14 mouse cellular contexts compared by ENCODE assay signal in the genomic region with DNA sequence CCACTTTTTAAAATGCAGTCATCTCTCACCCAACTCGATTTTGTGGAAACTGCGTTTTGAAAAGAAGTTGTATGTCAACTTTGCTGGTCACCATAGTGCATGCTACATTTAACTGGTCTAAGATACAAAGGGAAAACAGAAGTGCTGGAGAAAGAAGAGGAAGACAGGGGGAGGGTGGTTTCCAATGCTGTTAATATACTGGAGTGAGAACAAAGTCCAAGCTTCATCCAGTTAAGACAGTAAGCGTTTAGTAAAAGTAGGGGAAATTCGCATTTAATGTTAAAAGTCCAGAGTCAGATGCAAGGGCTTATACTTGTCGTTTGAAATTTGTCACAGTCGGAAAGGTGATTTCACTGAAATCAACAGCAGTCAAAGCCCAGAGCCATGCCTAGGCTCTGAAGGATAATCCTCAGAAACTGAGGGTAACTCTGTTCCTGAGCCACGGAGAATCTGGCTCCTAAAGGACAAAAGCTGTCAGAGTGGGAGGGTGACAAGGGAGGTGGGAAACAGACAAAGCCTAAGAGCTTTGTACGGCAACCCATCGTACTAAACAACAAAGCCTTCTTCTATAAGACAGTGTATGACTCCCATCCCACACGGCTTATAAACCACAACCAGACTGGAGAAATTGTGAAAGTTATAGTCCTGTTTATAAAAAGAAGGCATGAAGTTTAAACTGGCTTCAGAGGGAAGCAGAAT. TPM values are rescaled to one million over a fixed set of nuclear protein-coding genes. Genes with fewer than 3 reads are reported as not detected.
A peak's percentile ranks its signal among the peaks of the same experiment; 100 is the strongest.
DNase-seq lines count a peak whose midpoint lies in the region; ATAC-seq and TF ChIP-seq lines count a peak whose summit lies in the region.
"Had no signal": no experiment of that assay in that cellular context is flagged by ENCODE, and none has a peak within 500 bp of the region (broad histone marks: within the 10 kb centered on the region; RNA-seq: fewer than 3 reads in every experiment).

No protein-coding gene starts in this region.

- no peak for DNase-seq in frontal cortex, postnatal 25 days (ENCODE audit: low spot score in 2 of 2)
- no peak for DNase-seq in heart, postnatal 0 days (ENCODE audit: low spot score)
- DNase-seq in heart, postnatal 4 days: no peak
- DNase-seq in liver, postnatal 0 days: no peak
- no peak for DNase-seq in liver
- no peak for DNase-seq in thymus, postnatal 25 days
- DNase-seq: cerebellum, adult 9-11 months; gastrocnemius, postnatal 36 days; right cerebral cortex, postnatal 4 days; thymus, postnatal 14 days had no signal

- TF ChIP-seq CTCF in heart, postnatal 0 days (IDR thresholded peaks at IDR 0.05; ENCODE audit: low read depth): no peak
- TF ChIP-seq CTCF in liver, postnatal 0 days (IDR thresholded peaks at IDR 0.05; ENCODE audit: low read depth): no peak
- no peak for TF ChIP-seq CTCF in intestine, postnatal 0 days (IDR thresholded peaks at IDR 0.05; ENCODE audit: low read depth)

- WGBS in heart, postnatal 0 days: 52% methylated on average over 10 of the region's 10 CpGs
- WGBS in liver, postnatal 0 days (ENCODE audit: insufficient replicate concordance): 79% methylated on average over 10 of the region's 10 CpGs
- WGBS in intestine, postnatal 0 days: 55% methylated on average over 10 of the region's 10 CpGs

- no peak overlapping the region for H3K4me3 ChIP-seq in heart, postnatal 0 days (ENCODE audit: low read depth, low read length)
- no peak overlapping the region for H3K4me3 ChIP-seq in liver, postnatal 0 days (ENCODE audit: low read depth, low read length)
- no peak overlapping the region for H3K4me3 ChIP-seq in intestine, postnatal 0 days (ENCODE audit: low read depth, low read length)
- H3K4me3 ChIP-seq: megakaryocyte, embryonic 14.5 days had no signal

- H3K9me3 ChIP-seq in heart, postnatal 0 days (replicated peaks; ENCODE audit: control insufficient read depth, low read length): no peaks in the 10 kb centered on the region
- H3K9me3 ChIP-seq in liver, postnatal 0 days (ENCODE audit: low read length): no peaks in the 10 kb centered on the region
- H3K9me3 ChIP-seq in intestine, postnatal 0 days (ENCODE audit: control insufficient read depth): no peaks in the 10 kb centered on the region
- H3K9me3 ChIP-seq: megakaryocyte, embryonic 14.5 days had no signal

- ATAC-seq in frontal cortex, adult (ENCODE audit: low TSS enrichment): peak; percentile 70; the same call in 1 of the 2 replicates
- no peak for ATAC-seq in heart, postnatal 0 days (ENCODE audit: insufficient read depth, low read depth)
- no peak for ATAC-seq in liver, postnatal 0 days
- no peak for ATAC-seq in intestine, postnatal 0 days
- ATAC-seq: hindbrain, postnatal 0 days had no signal

- no peak overlapping the region for H3K4me2 ChIP-seq in heart, postnatal 0 days (ENCODE audit: low read depth, low read length)
- no peak overlapping the region for H3K4me2 ChIP-seq in liver, postnatal 0 days (ENCODE audit: low read depth, low read length)
- peak overlapping the region; percentile 11; the same call in 1 of the 2 replicates for H3K4me2 ChIP-seq in intestine, postnatal 0 days (replicated peaks; ENCODE audit: low read depth)

- no peak for TF ChIP-seq EP300 in heart, postnatal 0 days (IDR thresholded peaks at IDR 0.05; ENCODE audit: low read depth)
- TF ChIP-seq EP300 in liver, postnatal 0 days (IDR thresholded peaks at IDR 0.05; ENCODE audit: low read depth): no peak

- H3K36me3 ChIP-seq in heart, postnatal 0 days (replicated peaks; ENCODE audit: control insufficient read depth, insufficient read depth, low read length): peaks cover 44% of the 10 kb centered on the region
- H3K36me3 ChIP-seq in liver, postnatal 0 days (replicated peaks; ENCODE audit: insufficient read depth, low read length): peaks cover 56% of the 10 kb centered on the region
- peaks cover 35% of the 10 kb centered on the region for H3K36me3 ChIP-seq in intestine, postnatal 0 days (ENCODE audit: control insufficient read depth, insufficient read depth)

- H3K4me1 ChIP-seq in heart, postnatal 0 days (ENCODE audit: control insufficient read depth, insufficient read depth): peaks cover 18% of the 10 kb centered on the region
- peaks cover 21% of the 10 kb centered on the region for H3K4me1 ChIP-seq in liver, postnatal 0 days (ENCODE audit: insufficient read depth)
- no peaks in the 10 kb centered on the region for H3K4me1 ChIP-seq in intestine, postnatal 0 days (replicated peaks; ENCODE audit: control insufficient read depth, insufficient read depth, low read length)

- 0 out of 2 replicates have a peak overlapping the region, but pooled peaks have one; percentile 5 for H3K9ac ChIP-seq in heart, postnatal 0 days (replicated peaks; ENCODE audit: low read depth, low read length)
- H3K9ac ChIP-seq in liver, postnatal 0 days (replicated peaks): no peak overlapping the region
- H3K9ac ChIP-seq in intestine, postnatal 0 days (ENCODE audit: low read depth, low read length): no peak overlapping the region

- no peaks in the 10 kb centered on the region for H3K27me3 ChIP-seq in heart, postnatal 0 days (ENCODE audit: control insufficient read depth, insufficient read depth, low read length)
- H3K27me3 ChIP-seq in liver, postnatal 0 days (ENCODE audit: insufficient read depth, low read length): no peaks in the 10 kb centered on the region
- no peaks in the 10 kb centered on the region for H3K27me3 ChIP-seq in intestine, postnatal 0 days (replicated peaks; ENCODE audit: control insufficient read depth, insufficient read depth, low read length)
- H3K27me3 ChIP-seq: megakaryocyte, embryonic 14.5 days had no signal

- peak overlapping the region; percentile 71 for H3K27ac ChIP-seq in heart, postnatal 0 days (ENCODE audit: low read depth)
- 0 out of 2 replicates have a peak overlapping the region, but pooled peaks have one; percentile 4 for H3K27ac ChIP-seq in liver, postnatal 0 days (ENCODE audit: low read depth)
- H3K27ac ChIP-seq in intestine, postnatal 0 days (ENCODE audit: low read depth, low read length): peak overlapping the region; percentile 24
- H3K27ac ChIP-seq: hindbrain, postnatal 0 days had no signal

RNA-seq across cellular contexts. Expression of a gene that starts 23.0 kb away (rescaled TPM):
- total RNA-seq in heart, postnatal 0 days (2014; rRNA removed; ENCODE audit: low replicate concordance): 185 and 279 TPM in 2 replicates
- polyA plus RNA-seq in heart, postnatal 0 days (2015; fragmentation: Nextera tagmentation; extraction: Ambion mirVana): 71.0 and 77.6 TPM in 2 replicates
- 100 to 1,000 TPM; 266 to 273 TPM for total RNA-seq in heart, postnatal 4 days (2021)
- 34.1 and 42.4 TPM in 2 replicates for polyA plus RNA-seq in liver, postnatal 0 days (2015; fragmentation: Nextera tagmentation; extraction: Ambion mirVana)
- polyA plus RNA-seq in intestine, postnatal 0 days (2015; fragmentation: Nextera tagmentation; extraction: Ambion mirVana): 87.3 and 95.2 TPM in 2 replicates

RNA-seq across cellular contexts. Expression of a gene that starts 50.6 kb away (rescaled TPM):
- total RNA-seq in heart, postnatal 0 days (2014; rRNA removed; ENCODE audit: low replicate concordance): 6.5 and 7.1 TPM in 2 replicates
- 14.0 and 14.6 TPM in 2 replicates for polyA plus RNA-seq in heart, postnatal 0 days (2015; fragmentation: Nextera tagmentation; extraction: Ambion mirVana)
- total RNA-seq in heart, postnatal 4 days (2021): 10 to 100 TPM; 10.3 to 10.6 TPM
- polyA plus RNA-seq in liver, postnatal 0 days (2015; fragmentation: Nextera tagmentation; extraction: Ambion mirVana): 12.7 and 13.3 TPM in 2 replicates
- polyA plus RNA-seq in intestine, postnatal 0 days (2015; fragmentation: Nextera tagmentation; extraction: Ambion mirVana): 14.2 and 14.6 TPM in 2 replicates

RNA-seq across cellular contexts. Expression of a gene that starts 50.8 kb away (rescaled TPM):
- total RNA-seq in heart, postnatal 0 days (2014; rRNA removed; ENCODE audit: low replicate concordance): 48.9 and 51.7 TPM in 2 replicates
- 72.1 and 77.9 TPM in 2 replicates for polyA plus RNA-seq in heart, postnatal 0 days (2015; fragmentation: Nextera tagmentation; extraction: Ambion mirVana)
- 10 to 100 TPM; 62.0 to 74.5 TPM for total RNA-seq in heart, postnatal 4 days (2021)
- polyA plus RNA-seq in liver, postnatal 0 days (2015; fragmentation: Nextera tagmentation; extraction: Ambion mirVana): 110 and 125 TPM in 2 replicates
- polyA plus RNA-seq in intestine, postnatal 0 days (2015; fragmentation: Nextera tagmentation; extraction: Ambion mirVana): 387 and 408 TPM in 2 replicates

Comparison
In these comparisons a context has a peak if more than half of its experiments do, and no peak if none do; other contexts are left out.
1. H3K27ac ChIP-seq: peak in every context shown above with its lines; median percentile 71 in heart, postnatal 0 days; 24 in intestine, postnatal 0 days; 4 in liver, postnatal 0 days.